Mouse (Mus musculus) limb, embryonic 14.5 days (tissue): Measurements from ENCODE around the gene Zc3h13. TPM values are rescaled to one million over a fixed set of nuclear protein-coding genes. Genes with fewer than 3 reads are reported as not detected.

Experiments used
- ATAC-seq: fragments of 200-750 bp; cut with Nextera tagmentation; 2 replicates; pipeline ENCODE4 v1.8.0; 2017; ENCODE audit warnings: low read depth, moderate number of reproducible peaks, moderate TSS enrichment; ENCODE audit not compliant: low FRiP score
- DNase-seq: peaks from one replicate; pipeline ENCODE4 v3.0.0-alpha.2; 2015; ENCODE audit warnings: low spot score
- H3K27ac ChIP-seq: fragments of 300-500 bp; sonication (generic); replicated peaks from 2 replicates; pipeline ENCODE4 v1.5.1; 2014; ENCODE audit warnings: low read depth, mild to moderate bottlenecking, low read length, moderate library complexity, mixed read lengths
- H3K27me3 ChIP-seq: fragments of 300-500 bp; sonication (generic); 2 replicates; pipeline ENCODE4 v1.6.1; 2014; ENCODE audit warnings: low read length, mixed read lengths; ENCODE audit not compliant: control insufficient read depth, insufficient read depth
- H3K36me3 ChIP-seq: fragments of 300-500 bp; sonication (generic); 2 replicates; pipeline ENCODE4 v1.6.1; 2014; ENCODE audit warnings: mild to moderate bottlenecking, low read length, moderate library complexity, mixed read lengths; ENCODE audit not compliant: control insufficient read depth, insufficient read depth
- H3K4me1 ChIP-seq: fragments of 300-500 bp; sonication (generic); 2 replicates; pipeline ENCODE4 v1.6.1; 2014; ENCODE audit warnings: antibody characterized with exemption, low read length, mixed read lengths; ENCODE audit not compliant: control insufficient read depth, insufficient read depth
- H3K4me2 ChIP-seq: fragments of 300-500 bp; sonication (generic); replicated peaks from 2 replicates; pipeline ENCODE4 v1.6.1; 2014; ENCODE audit warnings: low read depth, mild to moderate bottlenecking, low read length, moderate library complexity; ENCODE audit not compliant: severe bottlenecking
- H3K4me3 ChIP-seq: fragments of 300-500 bp; sonication (generic); replicated peaks from 2 replicates; pipeline ENCODE4 v1.5.1; 2014; ENCODE audit warnings: low read length
- H3K9ac ChIP-seq: fragments of 300-500 bp; sonication (generic); 2 replicates; pipeline ENCODE4 v1.6.1; 2014; ENCODE audit warnings: mild to moderate bottlenecking, low read depth, low read length, moderate library complexity; ENCODE audit not compliant: severe bottlenecking
- H3K9me3 ChIP-seq: fragments of 300-500 bp; sonication (generic); 2 replicates; pipeline ENCODE4 v1.6.1; 2016; ENCODE audit warnings: low read length; ENCODE audit not compliant: control insufficient read depth
- POLR2A ChIP-seq: fragments of 200-500 bp; IDR thresholded peaks from 2 replicates; pipeline ENCODE4 v1.8.0; 2012; ENCODE audit warnings: inconsistent platforms, mild to moderate bottlenecking, moderate library complexity, borderline replicate concordance; ENCODE audit not compliant: insufficient read depth, insufficient read length; ENCODE audit errors: extremely low read depth
- WGBS: fragments of 180-500 bp; shearing (Covaris S2); extraction: QIAGEN DNeasy Blood & Tissue Kit; methylation state at CpG from one replicate; pipeline ENCODE4 v1.1.7; 2014; 5-methylcytosine and 5-hydroxymethylcytosine counted together
- polyA plus RNA-seq, 2 experiments: library from polyadenylated mRNA; depleted of rRNA in 1 of 2; stranded (reverse) in 1 of 2; unstranded in 1 of 2; fragments of >200 nt; fragmentation: Nextera tagmentation in 1 of 2; extraction: Ambion mirVana in 1 of 2; gene quantifications; 2 replicates each; pipeline versions ENCODE4 v1.2.1 to v1.2.3; 2012 to 2014

Gene Zc3h13
- polyA plus RNA-seq (2012; rRNA removed) (19.5 and 24.8 TPM in 2 replicates), polyA plus RNA-seq (2014; fragmentation: Nextera tagmentation; extraction: Ambion mirVana) (26.5 and 32.2 TPM in 2 replicates)

- H3K4me2 ChIP-seq, result peak within 1 kb of the TSS; percentile 86
- H3K27ac ChIP-seq, result peak within 1 kb of the TSS; percentile 80
- no peaks in the 10 kb centered on the region for H3K9me3 ChIP-seq
- under 1% methylated on average over 57 of the region's 61 CpGs for WGBS
- TF ChIP-seq POLR2A, result peak; percentile 92
- peaks cover 7% of the 10 kb centered on the region for H3K4me1 ChIP-seq
- H3K36me3 ChIP-seq, result no peaks in the 10 kb centered on the region
- peak within 1 kb of the TSS; percentile 92 for H3K9ac ChIP-seq
- peak within 1 kb of the TSS; percentile 100 for H3K4me3 ChIP-seq
- ATAC-seq, result peak; percentile 100
- peak; percentile 88 for DNase-seq
- no peaks in the 10 kb centered on the region for H3K27me3 ChIP-seq
Observed at GRCm38 (mm10) chr14:75284193-75284915, at the start of gene Zc3h13. Zc3h13 (plus strand) TSS chr14:75284373.

GRCm38 (mm10) chr14:75235552-75235951 is 48.6 kb upstream of the Zc3h13 start:
- 93% methylated on average over 8 of the region's 8 CpGs for WGBS
- H3K4me1 ChIP-seq, result no peaks in the 10 kb centered on the region
- ATAC-seq (no peak), DNase-seq (no peak)
- TF ChIP-seq POLR2A, result no peak
- H3K4me2 ChIP-seq, result no peak overlapping the region
- H3K36me3 ChIP-seq, result no peaks in the 10 kb centered on the region
- H3K9ac ChIP-seq, result no peak overlapping the region
- no peak overlapping the region for H3K27ac ChIP-seq
- H3K27me3 ChIP-seq, result no peaks in the 10 kb centered on the region
- H3K4me3 ChIP-seq, result no peak overlapping the region
- no peaks in the 10 kb centered on the region for H3K9me3 ChIP-seq

GRCm38 (mm10) chr14:75235955-75236635 is 48.1 kb upstream of the Zc3h13 start:
- Histone ChIP-seq H3K4me1 (no peaks in the 10 kb centered on the region), H3K4me2 (no peak overlapping the region), H3K9me3 (no peaks in the 10 kb centered on the region), H3K27me3 (no peaks in the 10 kb centered on the region), H3K27ac (no peak overlapping the region), H3K9ac (no peak overlapping the region), H3K4me3 (no peak overlapping the region), H3K36me3 (no peaks in the 10 kb centered on the region)
- TF ChIP-seq POLR2A, result no peak
- no peak for ATAC-seq
- DNase-seq, result no peak
- 62% methylated on average over 9 of the region's 9 CpGs for WGBS

- no peak for TF ChIP-seq POLR2A
- no peak overlapping the region for H3K27ac ChIP-seq
- no peak for DNase-seq
- H3K4me3 ChIP-seq, result no peak overlapping the region
- no peak overlapping the region for H3K9ac ChIP-seq
- H3K36me3 ChIP-seq, result no peaks in the 10 kb centered on the region
- H3K27me3 ChIP-seq, result no peaks in the 10 kb centered on the region
- 82% methylated on average over 4 of the region's 4 CpGs for WGBS
- ATAC-seq, result no peak
- H3K9me3 ChIP-seq, result no peaks in the 10 kb centered on the region
- H3K4me2 ChIP-seq, result no peak overlapping the region
- no peaks in the 10 kb centered on the region for H3K4me1 ChIP-seq
Observed at GRCm38 (mm10) chr14:75236636-75237003, 47.6 kb upstream of the Zc3h13 start.

GRCm38 (mm10) chr14:75237096-75237495 is 47.1 kb upstream of the Zc3h13 start:
- ATAC-seq (no peak), DNase-seq (no peak)
- H3K27me3 ChIP-seq, result no peaks in the 10 kb centered on the region
- no peaks in the 10 kb centered on the region for H3K4me1 ChIP-seq
- H3K36me3 ChIP-seq, result no peaks in the 10 kb centered on the region
- WGBS, result 85% methylated on average over 8 of the region's 8 CpGs
- no peak overlapping the region for H3K27ac ChIP-seq
- TF ChIP-seq POLR2A, result no peak
- no peaks in the 10 kb centered on the region for H3K9me3 ChIP-seq
- no peak overlapping the region for H3K4me3 ChIP-seq
- H3K9ac ChIP-seq, result no peak overlapping the region
- H3K4me2 ChIP-seq, result no peak overlapping the region
